Mouse (Mus musculus): ENCODE data around the gene Gm5089.

DNA sequence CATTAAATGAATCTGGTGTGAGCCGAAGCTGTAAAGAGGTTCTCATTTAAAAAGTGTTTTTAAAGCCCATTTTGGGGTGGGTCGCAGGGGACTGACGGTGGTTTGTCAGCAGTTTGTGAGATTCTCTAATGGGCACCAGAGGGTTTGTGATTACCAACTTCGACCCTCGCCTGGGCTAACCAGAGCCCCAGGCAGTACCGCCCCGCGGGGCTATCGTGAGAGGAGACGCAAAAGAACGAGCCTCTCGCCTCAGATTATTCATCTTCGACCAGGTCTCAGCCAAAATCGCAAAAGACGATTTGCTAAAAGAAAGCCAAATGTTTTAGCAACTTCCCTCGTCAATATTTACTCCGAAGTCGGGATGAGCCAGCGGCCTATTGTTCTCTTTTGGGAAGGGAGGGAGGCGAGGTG is 26.4 kb upstream of the Gm5089 start:
- TF ChIP-seq CTCF (IDR thresholded peaks at IDR 0.05; ENCODE audit: control insufficient read depth, insufficient read depth, insufficient replicate concordance, low read depth, low read length): no peak
- TF ChIP-seq POLR2A (IDR thresholded peaks at IDR 0.05; ENCODE audit: control insufficient read depth, low read depth, low read length): no peak
